Mouse (Mus musculus) heart, embryonic 14.5 days (tissue): ENCODE data around the gene Cavin1. TPM values are rescaled to one million over a fixed set of nuclear protein-coding genes. Genes with fewer than 3 reads are reported as not detected.

ENCODE experiments used
- ATAC-seq: fragments of 200-750 bp; cut with Nextera tagmentation; 2 replicates; pipeline ENCODE4 v1.8.0; 2017; ENCODE audit warnings: low read depth, moderate TSS enrichment; ENCODE audit not compliant: insufficient number of reproducible peaks, insufficient read depth, low FRiP score
- H3K27ac ChIP-seq, 2 experiments: fragments of 200-500 bp in 1 of 2; fragments of 300-500 bp in 1 of 2; sonication (generic) in 1 of 2; replicated peaks in 1 of 2; 2 replicates each; pipeline ENCODE4 v1.5.1; 2012 to 2014; ENCODE audit warnings: low read depth in 2 of 2, low read length in 2 of 2, control low read depth in 1 of 2, mild to moderate bottlenecking in 1 of 2, mixed read lengths in 1 of 2; ENCODE audit not compliant: control insufficient read depth in 1 of 2, insufficient read depth in 1 of 2
- H3K27me3 ChIP-seq: fragments of 300-500 bp; sonication (generic); 2 replicates; pipeline ENCODE4 v1.6.1; 2014; ENCODE audit warnings: mild to moderate bottlenecking, low read length, control low read depth; ENCODE audit not compliant: control insufficient read depth, insufficient read depth
- H3K36me3 ChIP-seq: fragments of 300-500 bp; sonication (generic); 2 replicates; pipeline ENCODE4 v1.6.1; 2014; ENCODE audit warnings: mild to moderate bottlenecking, control low read depth, low read length, mixed read lengths; ENCODE audit not compliant: control insufficient read depth, insufficient read depth
- H3K4me1 ChIP-seq, 2 experiments: fragments of 200-500 bp in 1 of 2; fragments of 300-500 bp in 1 of 2; sonication (generic) in 1 of 2; 2 replicates each; pipeline ENCODE4 v1.6.1; 2012 to 2014; ENCODE audit warnings: low read length in 2 of 2, control low read depth in 1 of 2, mixed read lengths in 1 of 2; ENCODE audit not compliant: control insufficient read depth in 2 of 2, insufficient read depth in 2 of 2
- H3K4me2 ChIP-seq: fragments of 300-500 bp; sonication (generic); 2 replicates; pipeline ENCODE4 v1.6.1; 2014; ENCODE audit warnings: mild to moderate bottlenecking, low read length
- H3K4me3 ChIP-seq, 2 experiments: fragments of 200-500 bp in 1 of 2; fragments of 300-500 bp in 1 of 2; sonication (generic) in 1 of 2; 2 replicates each; pipeline ENCODE4 v1.5.1; 2012 to 2014; ENCODE audit warnings: low read length in 2 of 2, mild to moderate bottlenecking in 2 of 2, control low read depth in 1 of 2, low read depth in 1 of 2, moderate library complexity in 1 of 2; ENCODE audit not compliant: control insufficient read depth in 1 of 2, insufficient read depth in 1 of 2
- H3K9ac ChIP-seq: fragments of 300-500 bp; sonication (generic); 2 replicates; pipeline ENCODE4 v1.6.1; 2014; ENCODE audit warnings: mild to moderate bottlenecking, low read length
- H3K9me3 ChIP-seq: fragments of 300-500 bp; sonication (generic); 2 replicates; pipeline ENCODE4 v1.6.1; 2016; ENCODE audit warnings: low read length, control low read depth; ENCODE audit not compliant: control insufficient read depth
- WGBS: fragments of 180-500 bp; shearing (Covaris S2); extraction: QIAGEN DNeasy Blood & Tissue Kit; methylation state at CpG from one replicate; pipeline ENCODE4 v1.1.7; 2014; 5-methylcytosine and 5-hydroxymethylcytosine counted together
- polyA plus RNA-seq: library from polyadenylated mRNA; unstranded; fragments of >200 nt; fragmentation: Nextera tagmentation; extraction: Ambion mirVana; gene quantifications from 2 replicates; pipeline ENCODE4 v1.2.1, GENCODE M21; 2014

Cavin1 gene
- polyA plus RNA-seq, 1 experiment from 2014 or later: 204 TPM

GRCm38 (mm10) chr11:100914415-100914814 is 56.3 kb downstream of the Cavin1 start:
- Histone ChIP-seq H3K27ac (no peak overlapping the region), H3K9ac (no peak overlapping the region), H3K27me3 (no peaks in the 10 kb centered on the region), H3K4me3 (no peak overlapping the region), H3K9me3 (0 out of 2 replicates have a peak, but pooled peaks cover 3% of the 10 kb centered on the region), H3K36me3 (peaks cover 26% of the 10 kb centered on the region), H3K4me2 (no peak overlapping the region), H3K4me1 (peaks cover 8 to 14% of the 10 kb centered on the region in 2 experiments)
- ATAC-seq: no peak
- WGBS: 78% methylated on average over 5 of the region's 5 CpGs

DNA sequence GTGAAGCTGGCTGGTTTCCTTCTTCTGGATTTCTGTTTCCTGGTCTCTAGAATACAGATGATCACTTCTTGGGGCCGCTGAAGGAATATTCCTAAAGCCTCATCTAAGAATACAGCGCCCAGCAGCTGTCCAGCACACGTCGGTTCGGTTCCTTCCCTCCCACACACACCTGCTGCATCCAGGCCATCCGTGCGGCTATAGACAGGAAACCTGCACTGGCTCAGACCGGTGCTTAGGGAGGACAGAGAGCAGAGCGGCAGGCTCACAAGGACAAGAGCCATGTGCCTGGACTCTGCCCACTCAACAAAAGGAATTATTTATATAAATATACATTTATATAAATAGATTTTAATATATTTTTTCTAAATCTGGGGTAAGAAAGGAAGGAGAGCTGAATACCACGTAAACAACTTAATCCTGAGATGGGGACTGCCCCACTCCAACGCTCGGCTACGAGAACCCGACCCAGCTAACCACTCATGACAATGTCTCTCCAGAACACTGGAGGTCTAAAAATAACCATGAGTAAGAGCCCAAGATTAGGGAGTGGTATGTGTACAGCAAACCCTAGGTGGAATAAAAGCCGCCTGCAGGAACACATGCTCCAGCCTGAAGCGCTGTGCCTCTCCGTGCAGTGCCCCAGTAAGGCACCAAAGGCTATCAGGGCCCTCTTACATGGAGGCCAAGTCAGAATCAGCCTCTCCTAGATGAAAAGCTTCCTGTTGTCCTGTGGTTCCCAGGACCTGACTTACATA is 58.1 kb downstream of the Cavin1 start:
- Histone ChIP-seq H3K9ac (peak overlapping the region; percentile 12), H3K9me3 (0 out of 2 replicates have a peak, but pooled peaks cover 3% of the 10 kb centered on the region), H3K27ac (peak overlapping the region; percentile 89 to 90), H3K4me1 (peaks cover 8 to 14% of the 10 kb centered on the region in 2 experiments), H3K36me3 (peaks cover 34% of the 10 kb centered on the region), H3K27me3 (no peaks in the 10 kb centered on the region), H3K4me3 (no peak overlapping the region), H3K4me2 (peak overlapping the region; percentile 36)
- WGBS: 32% methylated on average over 17 of the region's 17 CpGs
- ATAC-seq: peak; percentile 75

- Histone ChIP-seq H3K9ac (no peak overlapping the region), H3K4me1 (peaks cover 8 to 14% of the 10 kb centered on the region in 2 experiments), H3K27ac (no peak overlapping the region), H3K4me3 (no peak overlapping the region), H3K27me3 (no peaks in the 10 kb centered on the region), H3K4me2 (no peak overlapping the region), H3K36me3 (peaks cover 72% of the 10 kb centered on the region), H3K9me3 (no peaks in the 10 kb centered on the region)
- ATAC-seq: no peak
- 88% methylated on average over 9 of the region's 9 CpGs for WGBS
These were observed 62.1 kb downstream of the Cavin1 start for GRCm38 (mm10) chr11:100908567-100908966.

- Histone ChIP-seq H3K27me3 (no peaks in the 10 kb centered on the region), H3K9me3 (no peaks in the 10 kb centered on the region), H3K9ac (no peak overlapping the region), H3K4me2 (no peak overlapping the region), H3K4me1 (peaks cover 7 to 11% of the 10 kb centered on the region in 2 experiments), H3K4me3 (no peak overlapping the region), H3K27ac (no peak overlapping the region), H3K36me3 (peaks cover 76% of the 10 kb centered on the region)
- 77% methylated on average over 2 of the region's 2 CpGs for WGBS
- no peak for ATAC-seq
These were observed 62.6 kb downstream of the Cavin1 start for GRCm38 (mm10) chr11:100908112-100908511.

- 69% methylated on average over 4 of the region's 4 CpGs for WGBS
- H3K9ac ChIP-seq: no peak overlapping the region
- H3K36me3 ChIP-seq: peaks cover 88% of the 10 kb centered on the region
These were observed 63.8 kb downstream of the Cavin1 start for GRCm38 (mm10) chr11:100906885-100907284.

More at GRCm38 (mm10) chr11:100906885-100907284, 63.8 kb downstream of the Cavin1 start:
- Histone ChIP-seq H3K4me2 (no peak overlapping the region), H3K4me1 (no peaks in the 10 kb centered on the region), H3K4me3 (no peak overlapping the region), H3K27ac (no peak overlapping the region), H3K9me3 (0 out of 2 replicates have a peak, but pooled peaks cover 1% of the 10 kb centered on the region), H3K27me3 (no peaks in the 10 kb centered on the region)
- ATAC-seq: no peak

Other genes with a start within 250 kb of the Cavin1 start
- gene Rab5c, start 232.7 kb downstream of the Cavin1 start, polyA plus RNA-seq: 15.8 and 30.7 TPM in 2 replicates
- gene Kcnh4, start 210.9 kb downstream of the Cavin1 start, polyA plus RNA-seq: not detected in 2 replicates
- gene Hcrt, start 208.0 kb downstream of the Cavin1 start, polyA plus RNA-seq: not detected in 2 replicates
- 4.0 and 4.7 TPM in 2 replicates for gene Ghdc, start 199.9 kb downstream of the Cavin1 start, polyA plus RNA-seq
- 28.8 and 31.4 TPM in 2 replicates for gene Stat5b, start 120.2 kb downstream of the Cavin1 start, polyA plus RNA-seq
- 5.6 and 6.4 TPM in 2 replicates for gene Stat5a, start 111.5 kb downstream of the Cavin1 start, polyA plus RNA-seq
- 51.8 and 53.3 TPM in 2 replicates for gene Stat3, start 31.3 kb downstream of the Cavin1 start, polyA plus RNA-seq
- gene Atp6v0a1, start 38.6 kb upstream of the Cavin1 start, polyA plus RNA-seq: 54.8 and 57.2 TPM in 2 replicates
- gene Naglu, start 99.1 kb upstream of the Cavin1 start, polyA plus RNA-seq: 12.5 and 13.0 TPM in 2 replicates
- 0.30 TPM in 1 of 2 replicates, not detected in the other for gene Hsd17b1, start 107.5 kb upstream of the Cavin1 start, polyA plus RNA-seq
- 27.4 and 31.4 TPM in 2 replicates for gene Coasy, start 111.7 kb upstream of the Cavin1 start, polyA plus RNA-seq
- gene Mlx, start 116.4 kb upstream of the Cavin1 start, polyA plus RNA-seq: 32.4 and 35.7 TPM in 2 replicates
- gene Psmc3ip, start 124.5 kb upstream of the Cavin1 start, polyA plus RNA-seq: 22.8 and 22.9 TPM in 2 replicates
- 6.7 and 8.0 TPM in 2 replicates for gene Retreg3, start 149.0 kb upstream of the Cavin1 start, polyA plus RNA-seq
- 63.1 and 68.6 TPM in 2 replicates for gene Tubg1, start 149.1 kb upstream of the Cavin1 start, polyA plus RNA-seq
- 4.1 and 4.4 TPM in 2 replicates for gene Tubg2, start 185.0 kb upstream of the Cavin1 start, polyA plus RNA-seq
- gene Cntnap1, start 199.6 kb upstream of the Cavin1 start, polyA plus RNA-seq: 0.69 and 1.1 TPM in 2 replicates
- 11.3 and 12.8 TPM in 2 replicates for gene Plekhh3, start 200.5 kb upstream of the Cavin1 start, polyA plus RNA-seq
- 0.30 TPM in 1 of 2 replicates, not detected in the other for gene Ccr10, start 204.6 kb upstream of the Cavin1 start, polyA plus RNA-seq